Mouse (Mus musculus) ovary, postnatal 14 days (tissue): ENCODE results near the gene Comtd1.

ENCODE experiments used
- DNase-seq: peaks from one replicate; pipeline ENCODE4 v3.0.0; 2022; ENCODE audit warnings: low spot score

The Comtd1 gene

DNA sequence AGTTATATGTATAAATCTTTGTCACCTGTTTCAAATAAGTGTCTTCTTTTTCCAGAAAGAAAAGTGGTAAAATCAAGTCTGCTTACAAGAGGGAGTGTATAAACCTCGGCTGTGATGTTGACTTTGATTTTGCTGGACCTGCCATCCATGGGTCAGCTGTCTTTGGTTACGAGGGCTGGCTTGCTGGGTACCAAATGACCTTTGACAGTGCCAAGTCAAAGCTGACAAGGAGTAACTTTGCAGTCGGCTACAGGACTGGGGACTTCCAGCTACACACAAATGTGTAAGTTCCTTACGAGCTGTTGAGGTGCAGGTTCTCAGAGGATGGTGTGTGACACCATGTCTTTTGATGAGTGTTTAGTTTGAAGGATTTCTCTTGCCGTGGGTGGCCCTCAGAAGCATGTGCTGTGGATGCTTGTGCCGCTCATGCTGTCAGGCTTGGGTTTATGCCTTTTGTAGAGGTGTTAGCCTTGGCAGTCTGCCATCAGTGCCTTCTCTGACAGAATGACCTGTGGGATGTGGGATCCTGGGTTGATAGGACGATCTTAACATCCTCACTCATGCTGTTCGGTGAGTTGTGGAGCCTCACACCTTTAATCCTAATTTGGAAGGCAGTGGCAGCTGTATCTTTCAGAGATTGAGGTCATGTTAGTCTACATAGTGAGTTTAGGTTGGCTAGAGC, 10.3 kb downstream of the Comtd1 start:
- DNase-seq, result no peak

DNA sequence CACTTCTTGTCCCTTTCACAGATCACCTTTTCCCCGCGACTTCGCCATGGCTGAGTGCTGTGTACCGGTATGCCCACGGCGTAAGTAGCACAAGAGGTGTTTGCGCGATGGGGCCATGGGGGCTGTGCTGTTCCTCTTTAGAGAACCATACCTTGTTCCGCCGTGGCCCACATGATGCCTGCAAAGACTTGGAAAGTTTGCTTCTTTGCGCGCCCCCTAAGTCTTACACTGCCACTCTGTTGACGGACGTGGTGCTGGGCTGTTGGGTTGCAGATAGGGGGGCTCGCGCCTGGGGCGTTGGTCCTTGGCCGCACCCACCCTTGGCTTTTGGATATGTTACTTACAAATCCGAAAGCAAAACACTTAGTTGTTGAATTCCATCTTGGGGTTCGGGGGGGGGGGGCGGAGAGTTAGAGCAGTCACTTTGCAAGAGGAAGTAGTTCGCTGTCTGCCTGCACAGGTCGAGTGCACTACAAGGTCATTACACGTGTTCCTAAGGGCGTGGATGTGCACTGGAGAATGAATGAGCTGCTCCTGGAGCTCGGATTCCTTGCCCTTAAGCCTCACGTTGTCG, 16.9 kb downstream of the Comtd1 start:
- no peak for DNase-seq

GRCm38 (mm10) chr14:21830876-21831767, 17.7 kb downstream of the Comtd1 start:
- DNase-seq, result peak; percentile 94

GRCm38 (mm10) chr14:21825786-21826491, 22.8 kb downstream of the Comtd1 start:
- DNase-seq, result no peak

DNA sequence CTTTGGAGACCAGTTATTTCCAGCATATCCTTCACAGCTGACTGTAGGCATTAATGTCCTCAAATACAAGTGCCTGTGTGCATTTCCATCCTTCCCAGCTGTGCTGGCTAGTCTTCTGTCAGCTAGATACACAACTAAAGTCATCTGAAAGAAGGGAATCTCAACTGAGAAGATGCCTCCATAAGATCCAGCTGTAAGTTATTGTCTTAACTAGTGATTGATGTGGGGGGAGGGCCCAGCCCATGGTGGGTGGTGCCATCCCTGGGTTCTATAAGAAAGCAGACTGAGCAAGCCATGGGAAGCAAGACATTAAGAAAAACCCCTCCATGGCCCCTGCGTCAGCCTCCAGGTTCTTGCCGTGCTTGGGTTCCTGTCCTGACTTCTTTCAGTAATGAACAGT, 23.8 kb downstream of the Comtd1 start, which contains the start of gene Vdac2:
TSS of gene Vdac2 (plus strand) at position 301 of the 400 bp plus-strand sequence.
- DNase-seq, result no peak

DNA sequence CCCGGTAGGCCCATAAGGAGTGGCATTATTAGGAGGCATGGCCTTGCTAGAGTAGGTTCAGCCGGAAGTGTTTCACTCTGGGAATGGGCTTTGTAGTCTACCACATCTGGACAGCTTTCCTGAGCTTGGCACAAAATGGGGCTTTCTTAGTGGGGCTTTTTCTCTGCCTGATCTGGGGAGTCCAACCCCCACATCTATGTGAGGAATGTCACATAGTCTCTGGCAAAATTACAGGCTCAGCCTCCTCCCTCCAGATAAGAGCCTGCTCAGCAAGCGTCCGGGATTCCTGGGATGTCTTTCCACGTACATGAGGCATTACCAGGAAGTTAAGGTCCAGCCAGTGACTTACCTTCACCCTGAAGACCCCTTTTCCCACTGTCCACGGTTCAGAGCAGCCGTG, 24.9 kb downstream of the Comtd1 start:
- DNase-seq, result no peak

GRCm38 (mm10) chr14:21822795-21823374, 25.9 kb downstream of the Comtd1 start:
- DNase-seq, result peak; percentile 68

GRCm38 (mm10) chr14:21822307-21822706, 26.5 kb downstream of the Comtd1 start:
- no peak for DNase-seq

- DNase-seq, result no peak
Measured at GRCm38 (mm10) chr14:21820880-21821505, 27.8 kb downstream of the Comtd1 start.

GRCm38 (mm10) chr14:21817453-21817852, 31.3 kb downstream of the Comtd1 start:
- DNase-seq, result no peak

GRCm38 (mm10) chr14:21816255-21816654, 32.5 kb downstream of the Comtd1 start:
- no peak for DNase-seq

GRCm38 (mm10) chr14:21814606-21815005, 34.2 kb downstream of the Comtd1 start:
- no peak for DNase-seq

DNA sequence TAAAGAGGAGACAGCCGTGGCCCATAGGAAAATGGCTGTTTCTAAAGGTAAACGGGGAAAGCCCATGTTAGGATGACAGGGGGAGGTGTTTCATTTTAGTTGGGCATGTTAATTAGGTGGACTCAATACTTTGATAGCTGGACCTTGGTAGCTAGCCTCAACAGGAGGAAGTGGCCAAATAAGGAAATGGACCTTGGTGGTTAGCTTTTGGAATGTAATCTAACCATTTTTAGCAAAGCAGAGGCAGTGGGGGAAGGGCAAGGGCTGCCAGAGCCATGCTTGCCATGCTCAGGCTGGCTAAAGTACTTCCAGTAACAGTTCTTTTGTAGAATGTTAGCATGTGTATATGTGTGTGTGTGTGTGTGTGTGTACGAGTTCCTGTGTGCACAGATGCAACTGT, 34.9 kb downstream of the Comtd1 start:
- no peak for DNase-seq

GRCm38 (mm10) chr14:21813216-21813615, 35.6 kb downstream of the Comtd1 start:
- DNase-seq, result no peak

DNA sequence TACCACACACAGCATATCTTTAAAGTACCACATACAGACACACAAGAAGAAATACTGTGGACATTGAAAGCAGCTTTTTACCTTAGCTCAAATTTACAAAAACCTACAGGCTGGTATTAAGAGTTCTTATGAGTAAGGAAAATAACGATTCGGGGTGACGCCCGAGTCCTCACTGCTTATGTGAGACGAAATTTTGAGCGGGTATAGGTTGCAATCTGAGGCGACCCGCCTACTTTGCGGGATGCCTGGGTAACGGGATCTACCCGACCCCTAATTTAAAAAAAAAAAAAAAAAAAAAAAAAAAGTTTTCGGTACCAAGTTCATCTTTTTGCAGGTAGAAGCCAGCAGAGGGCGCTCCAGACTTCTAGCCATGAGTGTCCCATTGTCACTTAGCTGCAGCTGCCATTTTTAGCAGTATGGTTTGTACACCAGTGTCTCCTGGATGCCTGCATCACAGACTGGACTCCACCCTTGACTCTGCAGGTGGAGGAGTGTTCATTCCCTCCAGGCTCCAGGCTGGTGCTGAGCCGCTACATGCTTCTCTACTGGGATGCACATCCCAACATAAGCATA, 36.1 kb downstream of the Comtd1 start:
- DNase-seq, result no peak

- no peak for DNase-seq
Measured at GRCm38 (mm10) chr14:21811744-21812393, 36.9 kb downstream of the Comtd1 start.

DNA sequence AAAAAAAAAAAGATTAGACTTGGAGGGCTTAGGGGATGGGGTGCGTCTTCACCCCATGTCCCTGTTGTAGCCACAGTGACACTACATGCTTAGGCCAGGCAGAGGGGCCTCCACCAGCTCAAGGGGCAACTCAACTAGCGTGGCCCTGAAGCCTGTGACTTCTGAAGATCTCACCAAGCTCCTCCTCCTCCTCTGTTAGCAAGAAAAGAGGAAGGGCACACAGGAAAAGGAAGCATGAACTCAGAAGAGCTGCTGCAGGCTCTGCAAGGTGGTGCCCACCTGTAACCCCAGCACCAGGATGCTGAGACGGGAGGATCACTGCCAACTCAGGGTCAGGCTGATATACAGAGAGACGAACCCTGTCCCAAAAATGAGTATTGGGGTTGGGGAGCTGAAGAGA, 37.5 kb downstream of the Comtd1 start:
- DNase-seq, result no peak

GRCm38 (mm10) chr14:21809418-21809817, 39.4 kb downstream of the Comtd1 start:
- no peak for DNase-seq

- DNase-seq, result no peak
Measured at GRCm38 (mm10) chr14:21808208-21808922, 40.4 kb downstream of the Comtd1 start.

- DNase-seq, result no peak
Measured at GRCm38 (mm10) chr14:21806631-21807160, 42.1 kb downstream of the Comtd1 start.
